Mouse (Mus musculus): ENCODE results near the gene Vmn2r109. TPM values are rescaled to one million over a fixed set of nuclear protein-coding genes. Genes with fewer than 3 reads are reported as not detected.
"Not testable (repeated sequence)": the region's sequence is repeated elsewhere in the genome, so short reads cannot be mapped to it uniquely, and the experiment has no call there.

Vmn2r109 gene
- polyA plus RNA-seq (2015; fragmentation: Nextera tagmentation; extraction: Ambion mirVana) = not detected in 2 replicates

DNA sequence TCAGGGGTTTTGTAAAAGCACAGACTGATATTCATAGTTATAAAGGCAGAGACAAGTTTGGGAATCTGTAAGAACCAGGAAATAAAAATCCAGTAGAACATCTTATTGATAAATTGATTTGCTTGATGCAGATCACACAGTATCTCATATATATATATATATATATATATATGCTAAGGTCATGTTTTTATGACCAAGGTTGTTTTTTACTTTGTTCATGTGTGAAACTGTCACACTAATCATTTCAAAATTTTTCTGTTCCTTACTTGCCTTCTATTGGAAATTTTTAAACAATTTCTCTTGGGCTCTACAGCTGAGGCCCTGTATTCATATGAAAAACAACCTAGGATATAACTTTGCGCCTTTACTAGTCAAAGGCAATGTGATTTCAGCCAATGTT, at the start of gene Vmn2r109:
Gene Vmn2r109 (minus strand): TSS at position 101 of the 400 bp plus-strand sequence.
- ATAC-seq (replicated peaks; ENCODE audit: extremely low read depth, insufficient read depth, low FRiP score) = no peak

DNA sequence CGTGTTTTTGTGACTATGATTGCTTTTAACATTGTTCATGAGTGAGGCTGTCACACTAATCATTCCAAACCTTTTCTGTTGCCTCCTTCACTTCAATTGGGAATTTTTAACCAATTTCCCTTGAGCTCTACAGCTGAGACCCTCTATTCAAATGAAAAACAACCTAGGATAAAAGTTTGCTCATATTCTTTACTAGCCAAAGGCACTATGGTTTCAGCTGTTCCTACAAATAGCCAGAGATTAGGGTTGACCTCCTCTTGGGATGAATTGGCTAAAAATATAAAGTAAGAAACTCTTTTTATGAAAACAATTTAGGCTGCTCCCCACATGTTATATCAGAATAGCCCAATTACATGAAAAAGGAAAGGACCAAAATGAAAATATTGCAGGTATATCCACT, 31.8 kb upstream of the Vmn2r109 start, which contains the start of gene Vmn2r110:
Gene Vmn2r110 (minus strand): TSS at position 101 of the 400 bp plus-strand sequence.
- Histone ChIP-seq H3K9ac (ENCODE audit: low read length) (no peak within 1 kb of the TSS), H3K4me2 (ENCODE audit: low read depth, low read length) (no peak within 1 kb of the TSS), H3K9me3 (replicated peaks; ENCODE audit: control insufficient read depth, low read length) (no peaks in the 10 kb centered on the region), H3K36me3 (ENCODE audit: control insufficient read depth, insufficient read depth) (no peaks in the 10 kb centered on the region), H3K27ac (ENCODE audit: low read length) (no peak within 1 kb of the TSS), H3K4me3 (ENCODE audit: low read length) (no peak within 1 kb of the TSS), H3K27me3 (ENCODE audit: control insufficient read depth, insufficient read depth, low read length) (no peaks in the 10 kb centered on the region), H3K4me1 (ENCODE audit: control insufficient read depth, insufficient read depth, low read length) (no peaks in the 10 kb centered on the region)
- 19% methylated on average over 1 of the region's 1 CpGs for WGBS
- ATAC-seq (replicated peaks; ENCODE audit: extremely low read depth, insufficient read depth, low FRiP score) = no peak

More for the DNA sequence above, at the start of gene Vmn2r109:
- no peaks in the 10 kb centered on the region for H3K27me3 ChIP-seq (ENCODE audit: control insufficient read depth, insufficient read depth, low read length)
- H3K4me2 ChIP-seq (ENCODE audit: low read depth, low read length) = no peak within 1 kb of the TSS
- no peaks in the 10 kb centered on the region for H3K36me3 ChIP-seq (ENCODE audit: control insufficient read depth, insufficient read depth)
- H3K9me3 ChIP-seq (replicated peaks; ENCODE audit: control insufficient read depth, low read length) = no peaks in the 10 kb centered on the region; the same call in 1 of the 2 replicates
- no peak within 1 kb of the TSS for H3K4me3 ChIP-seq (ENCODE audit: low read length)
- H3K27ac ChIP-seq (ENCODE audit: low read length) = no peak within 1 kb of the TSS
- WGBS = 82% methylated on average over 1 of the region's 1 CpGs
- H3K9ac ChIP-seq (ENCODE audit: low read length) = no peak within 1 kb of the TSS
- no peaks in the 10 kb centered on the region for H3K4me1 ChIP-seq (ENCODE audit: control insufficient read depth, insufficient read depth, low read length)

DNA sequence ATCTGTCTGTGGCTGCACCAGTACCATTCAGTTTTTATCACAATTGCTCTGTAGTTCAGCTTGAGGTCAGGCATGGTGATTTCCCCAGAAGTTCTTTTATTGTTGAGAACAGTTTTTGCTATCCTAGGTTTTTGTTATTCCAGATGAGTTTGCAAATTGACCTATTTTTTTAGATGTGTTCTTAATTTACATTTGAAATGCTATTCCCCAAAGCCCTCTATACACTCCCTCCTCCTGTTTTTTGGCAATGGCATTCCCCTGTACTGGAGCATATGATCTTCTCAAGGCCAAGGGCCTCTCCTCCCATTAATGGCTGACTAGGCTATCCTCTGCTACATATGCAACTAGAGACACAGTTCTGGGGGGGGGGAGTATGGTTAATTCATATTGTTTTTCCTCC, 56.3 kb downstream of the Vmn2r109 start:
- not testable (repeated sequence) for H3K36me3 ChIP-seq (ENCODE audit: control insufficient read depth, insufficient read depth); ATAC-seq (replicated peaks; ENCODE audit: extremely low read depth, insufficient read depth, low FRiP score); H3K27ac ChIP-seq (ENCODE audit: low read length); H3K9me3 ChIP-seq (replicated peaks; ENCODE audit: control insufficient read depth, low read length); H3K4me1 ChIP-seq (ENCODE audit: control insufficient read depth, insufficient read depth, low read length); H3K4me3 ChIP-seq (ENCODE audit: low read length); H3K9ac ChIP-seq (ENCODE audit: low read length); H3K27me3 ChIP-seq (ENCODE audit: control insufficient read depth, insufficient read depth, low read length); H3K4me2 ChIP-seq (ENCODE audit: low read depth, low read length)

DNA sequence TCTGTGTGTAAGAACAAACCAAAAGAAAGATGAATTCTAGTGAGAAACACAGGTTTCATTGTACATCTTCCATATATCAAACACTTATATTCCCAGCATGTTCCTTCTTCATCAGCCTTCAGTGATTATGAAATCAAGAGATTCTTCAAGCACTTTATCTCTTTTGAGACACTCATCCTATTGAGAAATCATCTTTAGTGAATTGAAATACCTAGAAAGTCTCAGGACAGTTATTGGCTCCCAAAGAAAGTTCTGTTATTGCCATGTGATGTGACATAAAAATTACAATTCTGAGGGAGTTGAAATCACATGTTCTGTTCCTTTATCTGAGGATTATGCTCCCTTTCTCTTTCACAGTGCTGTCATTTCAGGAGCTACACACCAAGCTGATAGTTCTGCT, 66.7 kb downstream of the Vmn2r109 start, which contains the start of gene Vmn1r225:
Gene Vmn1r225 (plus strand): TSS at position 301 of the 400 bp plus-strand sequence.
- 0 out of 2 replicates have a peak, but pooled peaks cover 5% of the 10 kb centered on the region for H3K9me3 ChIP-seq (replicated peaks; ENCODE audit: control insufficient read depth, low read length)
- no peak within 1 kb of the TSS for H3K27ac ChIP-seq (ENCODE audit: low read length)
- no peak within 1 kb of the TSS for H3K4me2 ChIP-seq (ENCODE audit: low read depth, low read length)
- no peaks in the 10 kb centered on the region for H3K4me1 ChIP-seq (ENCODE audit: control insufficient read depth, insufficient read depth, low read length)
- no peaks in the 10 kb centered on the region for H3K36me3 ChIP-seq (ENCODE audit: control insufficient read depth, insufficient read depth)
- no peaks in the 10 kb centered on the region for H3K27me3 ChIP-seq (ENCODE audit: control insufficient read depth, insufficient read depth, low read length)
- no peak for ATAC-seq (replicated peaks; ENCODE audit: extremely low read depth, insufficient read depth, low FRiP score)
- no peak within 1 kb of the TSS for H3K9ac ChIP-seq (ENCODE audit: low read length)
- H3K4me3 ChIP-seq (ENCODE audit: low read length) = no peak within 1 kb of the TSS

Other genes with a start within 250 kb of the Vmn2r109 start
- not detected in 2 replicates for gene Vmn2r107, start 219.5 kb downstream of the Vmn2r109 start, polyA plus RNA-seq (2015; fragmentation: Nextera tagmentation; extraction: Ambion mirVana)
- not detected in 2 replicates for gene Vmn1r224, start 150.6 kb downstream of the Vmn2r109 start, polyA plus RNA-seq (2015; fragmentation: Nextera tagmentation; extraction: Ambion mirVana)
- not detected in 2 replicates for gene Vmn2r108, start 83.4 kb downstream of the Vmn2r109 start, polyA plus RNA-seq (2015; fragmentation: Nextera tagmentation; extraction: Ambion mirVana)
- not detected in 2 replicates for gene Vmn1r225, start 66.6 kb downstream of the Vmn2r109 start, polyA plus RNA-seq (2015; fragmentation: Nextera tagmentation; extraction: Ambion mirVana)
- gene Vmn2r110, start 31.7 kb upstream of the Vmn2r109 start, polyA plus RNA-seq (2015; fragmentation: Nextera tagmentation; extraction: Ambion mirVana) = not detected in 2 replicates
- gene Fpr-rs3, start 60.1 kb upstream of the Vmn2r109 start, polyA plus RNA-seq (2015; fragmentation: Nextera tagmentation; extraction: Ambion mirVana) = not detected in 2 replicates
- not detected in 2 replicates for gene Vmn1r226, start 118.1 kb upstream of the Vmn2r109 start, polyA plus RNA-seq (2015; fragmentation: Nextera tagmentation; extraction: Ambion mirVana)
- not detected in 2 replicates for gene Vmn1r227, start 165.1 kb upstream of the Vmn2r109 start, polyA plus RNA-seq (2015; fragmentation: Nextera tagmentation; extraction: Ambion mirVana)
- not detected in 2 replicates for gene Vmn1r228, start 221.4 kb upstream of the Vmn2r109 start, polyA plus RNA-seq (2015; fragmentation: Nextera tagmentation; extraction: Ambion mirVana)
- gene Vmn1r229, start 246.8 kb upstream of the Vmn2r109 start, polyA plus RNA-seq (2015; fragmentation: Nextera tagmentation; extraction: Ambion mirVana) = not detected in 2 replicates

All from heart, embryonic 16.5 days (tissue).